Mouse (Mus musculus) olfactory bulb, adult 2 months (tissue): Measurements from ENCODE around the gene R3hdm4. TPM values are rescaled to one million over a fixed set of nuclear protein-coding genes. Genes with fewer than 3 reads are reported as not detected.

Experiments
- H3K27ac ChIP-seq: fragments of 200-500 bp; 2 replicates; pipeline ENCODE4 v1.5.1; 2012; ENCODE audit warnings: low read depth, low read length; ENCODE audit not compliant: insufficient read depth
- H3K4me1 ChIP-seq: fragments of 200-500 bp; 2 replicates; pipeline ENCODE4 v1.6.1; 2012; ENCODE audit warnings: low read length; ENCODE audit not compliant: control insufficient read depth, insufficient read depth
- H3K4me3 ChIP-seq: fragments of 200-500 bp; 2 replicates; pipeline ENCODE4 v1.5.1; 2012; ENCODE audit warnings: mild to moderate bottlenecking, low read depth, low read length, moderate library complexity; ENCODE audit not compliant: insufficient read depth
- CTCF ChIP-seq: fragments of 200-500 bp; IDR thresholded peaks from 2 replicates; pipeline ENCODE4 v1.5.1; 2012; ENCODE audit warnings: low read depth, mild to moderate bottlenecking, low read length, moderate library complexity; ENCODE audit not compliant: insufficient read depth
- POLR2A ChIP-seq: fragments of 200-500 bp; IDR thresholded peaks from 2 replicates; pipeline ENCODE4 v1.6.1; 2012; ENCODE audit warnings: mild to moderate bottlenecking, low read depth, low read length, moderate library complexity; ENCODE audit not compliant: insufficient read depth
- WGBS: fragments of 180-500 bp; shearing (Covaris S2); methylation state at CpG from one replicate; pipeline ENCODE4 v1.1.7; 2018; 5-methylcytosine and 5-hydroxymethylcytosine counted together
- polyA plus RNA-seq: library from polyadenylated mRNA; stranded (reverse); fragments of >200 nt; gene quantifications from 2 replicates; pipeline ENCODE4 v1.2.4, GENCODE M21; 2012; ENCODE audit warnings: low replicate concordance; ENCODE audit not compliant: missing spikeins, insufficient read depth, insufficient read length

Gene R3hdm4
- polyA plus RNA-seq, 1 experiment = not detected

DNA sequence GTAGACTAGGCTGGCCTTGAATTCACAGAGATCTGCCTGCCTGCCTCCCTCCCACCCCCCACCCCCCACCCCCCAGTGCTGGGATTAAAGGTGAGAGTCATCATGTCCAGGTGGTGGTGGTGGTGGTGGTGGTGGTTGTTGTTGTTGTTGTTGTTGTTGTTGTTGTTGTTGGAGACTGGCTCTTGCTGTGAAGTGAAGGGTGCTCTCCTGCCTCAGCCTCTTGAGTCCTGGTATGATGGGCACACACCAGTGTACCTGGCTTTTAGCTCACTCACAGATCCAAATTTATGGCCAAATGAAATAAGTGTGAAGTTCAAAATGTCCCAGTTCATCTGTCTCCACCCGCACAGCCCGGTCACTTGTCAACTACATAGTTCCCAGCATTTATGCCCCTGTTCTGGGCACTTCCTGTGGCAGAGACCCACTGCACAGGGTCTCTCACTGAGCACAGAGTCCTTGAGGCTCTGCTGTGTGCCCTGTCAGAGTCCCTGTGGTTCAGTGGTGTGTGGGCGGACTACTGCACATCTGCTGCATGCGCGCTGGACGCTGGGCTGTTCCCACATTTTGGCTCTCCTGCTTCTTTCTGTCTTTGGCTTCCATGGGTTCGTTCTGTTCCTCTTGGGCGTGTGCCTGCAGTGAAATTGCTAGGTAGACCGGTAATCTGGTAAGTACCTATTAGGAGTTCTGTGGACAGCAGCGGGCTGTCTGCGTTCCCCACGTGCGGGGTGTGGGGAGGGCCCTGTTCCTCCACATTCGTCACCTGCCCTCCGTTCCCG lies 14.0 kb upstream of the R3hdm4 start:
- 55% methylated on average over 16 of the region's 16 CpGs for WGBS
- Histone ChIP-seq H3K4me1 (peaks cover 58% of the 10 kb centered on the region), H3K27ac (no peak overlapping the region), H3K4me3 (no peak overlapping the region)
- TF ChIP-seq POLR2A (no peak), CTCF (no peak)

DNA sequence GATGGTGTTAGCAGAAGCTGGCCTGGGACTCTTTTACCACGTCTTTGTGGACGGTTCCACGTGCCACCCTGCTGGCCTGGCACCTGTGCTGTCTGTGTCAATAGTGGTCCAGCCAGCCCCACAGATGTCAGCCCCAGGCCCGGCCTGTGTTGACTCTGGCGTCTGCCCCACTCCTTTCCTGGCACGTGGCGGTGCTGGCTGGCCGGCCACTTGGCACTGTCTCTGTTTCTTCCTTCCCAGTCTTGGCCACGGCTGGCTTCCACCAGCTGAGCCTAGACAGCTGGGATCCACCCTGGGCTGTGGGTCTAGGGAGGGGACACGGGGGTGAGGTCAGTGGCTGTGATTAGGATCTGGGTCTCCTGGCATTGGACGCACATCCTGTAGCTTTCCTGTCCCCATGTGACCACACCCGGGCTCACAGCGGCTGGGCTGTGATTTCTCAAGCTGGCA lies 13.3 kb upstream of the R3hdm4 start:
- Histone ChIP-seq H3K27ac (peak overlapping the region; percentile 27; the same call in 1 of the 2 replicates), H3K4me3 (no peak overlapping the region), H3K4me1 (peaks cover 63% of the 10 kb centered on the region)
- WGBS = 36% methylated on average over 13 of the region's 13 CpGs
- 0 out of 2 replicates have a peak, but pooled peaks have one; percentile 9 for TF ChIP-seq CTCF
- TF ChIP-seq POLR2A = no peak

DNA sequence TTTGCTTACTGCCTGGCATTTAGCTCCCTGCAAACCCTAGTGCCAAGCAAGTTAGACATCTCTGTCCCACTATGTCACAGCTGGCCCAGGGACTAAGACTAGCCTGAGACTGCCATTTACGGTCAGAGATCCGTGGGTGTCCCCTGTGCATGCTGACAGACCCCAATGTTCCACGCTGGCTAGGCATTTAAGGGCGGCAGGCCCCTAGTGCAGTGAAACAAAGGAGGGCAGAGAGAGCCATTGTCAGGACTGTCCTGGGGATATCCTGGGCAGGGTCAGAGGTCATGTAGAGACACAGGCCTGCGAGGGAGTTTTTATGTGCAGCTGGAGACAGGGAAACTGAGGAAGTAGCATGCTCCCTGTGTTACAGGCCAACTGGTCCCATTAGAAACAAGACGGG lies 12.9 kb upstream of the R3hdm4 start:
- Histone ChIP-seq H3K4me3 (no peak overlapping the region), H3K4me1 (peaks cover 62% of the 10 kb centered on the region), H3K27ac (peak overlapping the region; percentile 27; the same call in 1 of the 2 replicates)
- TF ChIP-seq CTCF (no peak), POLR2A (no peak)
- 46% methylated on average over 6 of the region's 6 CpGs for WGBS

DNA sequence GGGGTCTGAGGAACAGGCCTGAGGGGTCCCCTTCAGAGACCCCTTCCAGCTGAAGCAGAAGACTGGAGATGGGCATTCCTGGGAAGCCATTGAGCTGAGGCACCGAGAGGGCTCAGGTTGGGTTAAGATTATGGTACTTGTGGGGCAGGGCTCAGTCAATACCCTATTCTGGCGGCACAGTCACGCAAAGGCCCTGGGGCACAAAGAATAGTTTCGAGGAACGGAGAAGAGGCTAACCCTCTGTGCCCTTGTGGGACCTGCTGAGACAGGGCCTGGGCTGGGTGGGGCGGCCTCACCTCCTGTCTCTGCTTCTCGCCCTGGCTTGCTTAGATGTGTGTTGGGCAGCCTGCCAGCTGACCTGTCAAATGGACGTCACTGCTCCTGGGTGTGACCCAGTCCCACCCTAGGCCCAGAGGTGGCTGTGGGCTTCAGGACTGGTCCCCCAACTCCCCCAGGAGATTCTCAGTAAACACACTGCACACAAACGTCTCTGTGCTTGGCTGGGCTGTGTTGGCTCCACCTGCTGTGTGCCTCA lies 12.2 kb upstream of the R3hdm4 start:
- peaks cover 69% of the 10 kb centered on the region for H3K4me1 ChIP-seq
- 0 out of 2 replicates have a peak overlapping the region, but pooled peaks have one; percentile 3 for H3K27ac ChIP-seq
- no peak overlapping the region for H3K4me3 ChIP-seq
- WGBS = 72% methylated on average over 9 of the region's 9 CpGs
- TF ChIP-seq CTCF = no peak
- no peak; the same call in 1 of the 2 replicates for TF ChIP-seq POLR2A

DNA sequence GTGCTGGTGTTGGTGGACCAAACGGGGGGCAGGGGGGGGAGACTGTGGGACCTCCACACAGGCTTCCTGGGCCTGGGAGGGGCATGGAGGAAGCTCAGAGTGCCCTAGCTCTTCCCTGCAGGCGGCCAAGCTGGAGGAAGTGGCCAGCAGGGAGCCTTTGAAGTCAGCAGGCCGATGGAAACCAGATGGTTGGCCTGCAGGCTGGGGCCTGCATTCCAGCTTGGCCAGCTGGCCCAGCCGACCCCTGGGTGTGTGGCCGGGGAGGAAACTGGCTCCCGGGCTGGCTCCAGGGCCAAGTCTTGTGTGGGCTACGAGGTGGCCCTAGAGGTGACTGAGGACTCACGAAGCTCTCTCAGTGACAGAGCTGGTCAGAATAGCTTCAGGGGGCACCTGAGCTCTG lies 11.7 kb upstream of the R3hdm4 start:
- 47% methylated on average over 8 of the region's 8 CpGs for WGBS
- H3K4me3 ChIP-seq = no peak overlapping the region
- H3K4me1 ChIP-seq = peaks cover 74% of the 10 kb centered on the region
- no peak for TF ChIP-seq POLR2A
- TF ChIP-seq CTCF = no peak
- H3K27ac ChIP-seq = 0 out of 2 replicates have a peak overlapping the region, but pooled peaks have one; percentile 3

DNA sequence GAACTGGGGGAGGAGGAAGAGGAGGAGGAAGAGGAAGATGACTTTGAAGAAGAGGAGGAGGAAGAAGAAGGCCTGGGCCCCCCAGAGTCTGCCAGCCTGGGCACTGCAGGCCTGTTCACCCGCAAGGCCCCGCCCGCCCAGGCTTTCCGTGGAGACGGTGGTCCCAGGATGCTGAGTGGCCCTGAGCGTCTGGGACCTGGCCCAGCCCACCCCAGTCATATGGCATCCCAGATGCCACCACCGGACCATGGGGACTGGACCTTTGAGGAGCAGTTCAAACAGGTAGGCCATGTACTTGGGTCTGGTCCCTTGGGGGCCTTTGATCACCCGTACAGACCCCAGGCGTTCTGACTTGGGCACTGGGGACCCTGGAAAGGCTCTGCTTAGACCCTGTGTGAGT lies 10.8 kb upstream of the R3hdm4 start:
- peaks cover 67% of the 10 kb centered on the region for H3K4me1 ChIP-seq

DNA sequence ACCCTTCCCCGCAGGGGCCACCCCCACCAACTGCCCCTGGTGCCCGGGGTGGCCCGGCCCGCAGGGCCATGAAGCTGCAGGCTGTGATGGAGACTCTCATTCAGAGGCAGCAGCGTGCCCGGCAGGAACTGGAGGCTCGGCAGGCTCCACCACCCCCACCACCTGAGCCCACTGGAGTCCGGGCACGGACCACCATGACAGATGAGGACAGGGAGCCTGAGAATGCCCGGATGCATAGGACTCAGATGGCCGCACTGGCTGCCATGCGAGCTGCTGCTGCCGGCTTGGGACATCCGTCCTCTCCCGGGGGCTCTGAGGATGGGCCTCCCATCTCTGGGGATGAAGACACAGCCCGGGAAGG lies 9.8 kb upstream of the R3hdm4 start:
- TF ChIP-seq CTCF (no peak), POLR2A (no peak)
- Histone ChIP-seq H3K4me3 (no peak overlapping the region), H3K4me1 (peaks cover 66% of the 10 kb centered on the region), H3K27ac (no peak overlapping the region)
- 90% methylated on average over 16 of the region's 16 CpGs for WGBS

More for the DNA sequence above, 10.8 kb upstream of the R3hdm4 start:
- Histone ChIP-seq H3K4me3 (no peak overlapping the region), H3K27ac (no peak overlapping the region)
- no peak for TF ChIP-seq POLR2A
- 88% methylated on average over 9 of the region's 9 CpGs for WGBS

DNA sequence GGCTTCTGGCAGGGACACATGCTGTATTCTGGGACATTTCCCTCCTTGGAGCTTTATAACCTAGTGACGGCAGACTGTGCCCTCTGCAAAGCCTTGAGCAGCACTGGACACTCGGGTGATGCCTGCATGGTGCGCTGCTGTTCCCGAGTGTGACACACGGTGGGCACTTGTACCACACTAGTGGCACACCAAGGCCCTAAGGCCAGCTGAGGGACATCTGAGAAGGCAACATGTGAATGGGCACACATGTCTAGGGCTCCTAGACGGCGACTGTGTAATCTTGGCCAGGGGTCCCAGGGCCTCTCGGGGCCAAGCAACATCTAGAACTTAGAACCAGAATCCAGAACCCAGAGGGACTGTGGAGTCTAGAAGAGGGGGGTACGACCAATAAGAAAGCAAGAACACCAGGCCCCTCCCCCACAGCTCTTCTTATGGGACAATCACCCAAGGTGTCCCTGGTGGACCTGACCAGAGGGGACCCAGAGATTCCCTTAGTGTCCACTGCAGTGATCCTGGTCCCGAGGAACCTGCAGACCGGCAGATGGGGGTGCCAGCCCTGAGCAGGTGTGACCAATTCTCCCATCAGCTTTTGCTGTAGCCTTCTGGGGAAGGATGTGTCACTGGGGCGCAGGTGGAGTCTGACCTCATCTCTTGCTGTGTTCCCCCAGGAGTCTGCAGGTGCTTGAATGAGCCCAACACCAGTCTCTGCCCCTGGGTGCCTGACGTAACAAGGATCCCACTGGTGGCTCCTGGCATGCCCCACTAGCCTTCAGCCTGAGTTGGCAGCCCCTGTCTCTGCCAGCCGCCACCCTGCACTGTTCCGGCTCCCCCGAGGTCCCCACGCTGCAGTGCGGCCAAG lies 9.2 kb upstream of the R3hdm4 start:
- peaks cover 60% of the 10 kb centered on the region for H3K4me1 ChIP-seq
- TF ChIP-seq CTCF (no peak), POLR2A (no peak)
- H3K4me3 ChIP-seq = no peak overlapping the region
- no peak overlapping the region for H3K27ac ChIP-seq
- 82% methylated on average over 18 of the region's 18 CpGs for WGBS
